Mouse (Mus musculus): ENCODE measurements at regions not wholly inside any gene's neighbourhood (a gene's known extent, or its start where the extent isn't known, plus 50 kb on each side); places are given as distances from the start of the nearest gene placed in this dataset.

- Histone ChIP-seq H3K9me3 (replicated peaks) (no peaks in the 10 kb centered on the region), H3K9ac (no peak overlapping the region), H3K4me3 (replicated peaks) (no peak overlapping the region), H3K27ac (replicated peaks) (no peak overlapping the region), H3K36me3 (replicated peaks) (no peaks in the 10 kb centered on the region), H3K4me2 (no peak overlapping the region), H3K4me1 (replicated peaks) (no peaks in the 10 kb centered on the region), H3K27me3 (no peaks in the 10 kb centered on the region)
- 45% methylated on average over 4 of the region's 4 CpGs for WGBS (ENCODE audit: insufficient replicate concordance)
- no peak for ATAC-seq (ENCODE audit: insufficient read depth)
Observed at GRCm38 (mm10) chr4:12287079-12287686, 115.4 kb upstream of the Fam92a start.

DNA sequence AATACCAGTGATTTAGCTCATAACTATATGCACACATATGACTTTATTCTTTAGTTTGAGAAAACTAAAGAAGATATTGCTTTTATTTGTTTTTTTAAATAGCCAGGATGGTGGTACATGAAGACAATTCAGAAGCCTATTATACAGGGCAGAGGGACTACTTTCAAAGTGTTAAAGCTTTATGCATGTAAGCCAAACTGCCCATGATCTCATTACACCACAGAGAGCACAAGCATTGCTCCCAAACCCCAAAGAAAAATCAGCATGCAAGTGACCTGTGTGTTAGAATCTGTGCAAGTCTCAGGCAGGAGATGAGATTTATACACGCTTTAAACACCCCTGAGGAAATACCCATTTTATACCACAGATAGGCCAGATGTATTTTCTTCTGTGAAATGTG lies 114.6 kb upstream of the Fam92a start:
- H3K9ac ChIP-seq, result no peak overlapping the region
- H3K27ac ChIP-seq (replicated peaks), result no peak overlapping the region
- H3K27me3 ChIP-seq, result no peaks in the 10 kb centered on the region
- no peak overlapping the region for H3K4me2 ChIP-seq
- no peaks in the 10 kb centered on the region for H3K9me3 ChIP-seq (replicated peaks)
- H3K36me3 ChIP-seq (replicated peaks), result no peaks in the 10 kb centered on the region
- no peak overlapping the region for H3K4me3 ChIP-seq (replicated peaks)
- 54% methylated on average over 1 of the region's 1 CpGs for WGBS (ENCODE audit: insufficient replicate concordance)
- no peak for ATAC-seq (ENCODE audit: insufficient read depth)
- H3K4me1 ChIP-seq (replicated peaks), result no peaks in the 10 kb centered on the region

DNA sequence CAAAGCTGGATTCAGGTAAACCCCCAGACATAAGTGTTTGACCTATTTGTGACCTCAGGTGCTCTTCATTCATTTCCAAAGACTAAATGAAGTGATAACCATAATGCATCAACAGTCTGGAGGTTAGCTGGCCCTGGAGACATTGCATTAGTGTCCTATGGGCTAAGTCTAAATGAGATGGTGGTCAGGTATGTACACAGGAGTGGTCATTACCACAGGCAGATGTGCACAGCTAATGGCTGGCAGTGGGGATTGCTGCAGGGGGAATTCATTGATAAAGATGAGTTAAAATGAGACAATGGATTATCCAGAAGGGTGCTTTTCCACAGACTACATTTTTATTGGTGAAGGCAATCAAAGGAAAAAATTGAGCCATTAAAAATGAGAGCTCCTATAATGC lies 114.2 kb upstream of the Fam92a start:
- H3K4me2 ChIP-seq, result no peak overlapping the region
- no peak for ATAC-seq (ENCODE audit: insufficient read depth)
- H3K27me3 ChIP-seq, result no peaks in the 10 kb centered on the region
- no peak overlapping the region for H3K4me3 ChIP-seq (replicated peaks)
- no peak overlapping the region for H3K27ac ChIP-seq (replicated peaks)
- no peak overlapping the region for H3K9ac ChIP-seq
- no peaks in the 10 kb centered on the region for H3K36me3 ChIP-seq (replicated peaks)
- no peaks in the 10 kb centered on the region for H3K4me1 ChIP-seq (replicated peaks)
- H3K9me3 ChIP-seq (replicated peaks), result no peaks in the 10 kb centered on the region

DNA sequence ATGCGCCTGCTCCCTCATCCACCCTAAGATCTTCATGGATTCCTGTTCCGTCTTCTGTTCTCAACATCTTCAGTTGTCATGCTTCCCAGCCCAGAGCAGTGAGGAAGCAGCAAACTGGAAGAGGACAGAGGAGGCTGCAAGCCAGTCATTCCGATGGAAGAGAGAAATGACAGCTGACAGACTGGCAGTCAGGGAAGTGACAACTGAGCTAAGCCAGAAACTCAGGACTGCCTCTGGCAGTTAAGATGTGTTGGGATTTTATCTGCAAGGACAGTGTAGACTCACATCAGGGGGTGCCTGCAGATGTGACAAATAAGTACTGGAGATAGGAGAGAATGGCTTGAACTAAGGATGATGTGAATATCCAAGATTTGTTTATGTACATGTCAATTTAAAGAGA lies 106.1 kb upstream of the Fam92a start:
- no peak overlapping the region for H3K4me2 ChIP-seq
- H3K4me3 ChIP-seq (replicated peaks), result no peak overlapping the region
- H3K27me3 ChIP-seq, result no peaks in the 10 kb centered on the region
- H3K9me3 ChIP-seq (replicated peaks), result no peaks in the 10 kb centered on the region
- H3K36me3 ChIP-seq (replicated peaks), result no peaks in the 10 kb centered on the region
- H3K4me1 ChIP-seq (replicated peaks), result no peaks in the 10 kb centered on the region
- 48% methylated on average over 3 of the region's 3 CpGs for WGBS (ENCODE audit: insufficient replicate concordance)
- no peak overlapping the region for H3K9ac ChIP-seq
- no peak for ATAC-seq (ENCODE audit: insufficient read depth)
- H3K27ac ChIP-seq (replicated peaks), result no peak overlapping the region

- WGBS (ENCODE audit: insufficient replicate concordance), result 62% methylated on average over 6 of the region's 6 CpGs
Observed at GRCm38 (mm10) chr4:12273369-12273768, 101.6 kb upstream of the Fam92a start.

DNA sequence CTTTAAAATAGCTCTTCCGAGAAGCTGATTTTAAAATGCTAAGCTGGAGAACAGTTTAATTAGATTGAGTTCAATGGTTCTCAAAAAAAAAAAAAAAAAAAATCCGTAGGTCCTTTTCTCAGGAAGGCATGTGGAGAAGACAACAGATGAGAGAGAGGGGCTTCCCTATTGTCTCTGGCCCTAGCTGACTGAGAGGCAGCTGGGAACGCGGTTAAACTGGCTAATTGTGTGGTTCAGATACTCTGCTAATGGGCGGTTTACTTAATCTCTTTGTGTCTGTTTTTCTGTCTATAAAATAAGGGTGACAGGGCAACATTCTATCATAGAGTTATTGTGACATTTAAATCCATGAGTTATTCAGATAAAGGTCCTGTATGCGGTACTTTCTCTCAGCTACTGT lies 101.1 kb upstream of the Fam92a start:
- Histone ChIP-seq H3K4me3 (replicated peaks) (no peak overlapping the region), H3K36me3 (replicated peaks) (no peaks in the 10 kb centered on the region), H3K27ac (replicated peaks) (no peak overlapping the region), H3K9ac (no peak overlapping the region), H3K27me3 (no peaks in the 10 kb centered on the region), H3K4me1 (replicated peaks) (no peaks in the 10 kb centered on the region), H3K9me3 (replicated peaks) (no peaks in the 10 kb centered on the region), H3K4me2 (no peak overlapping the region)
- ATAC-seq (ENCODE audit: insufficient read depth), result no peak
- WGBS (ENCODE audit: insufficient replicate concordance), result 61% methylated on average over 6 of the region's 6 CpGs

More at GRCm38 (mm10) chr4:12273369-12273768, 101.6 kb upstream of the Fam92a start:
- no peaks in the 10 kb centered on the region for H3K36me3 ChIP-seq (replicated peaks)
- no peak overlapping the region for H3K27ac ChIP-seq (replicated peaks)
- H3K4me2 ChIP-seq, result no peak overlapping the region
- no peak for ATAC-seq (ENCODE audit: insufficient read depth)
- H3K27me3 ChIP-seq, result no peaks in the 10 kb centered on the region
- H3K4me3 ChIP-seq (replicated peaks), result no peak overlapping the region
- H3K9ac ChIP-seq, result no peak overlapping the region
- H3K4me1 ChIP-seq (replicated peaks), result no peaks in the 10 kb centered on the region
- H3K9me3 ChIP-seq (replicated peaks), result no peaks in the 10 kb centered on the region

DNA sequence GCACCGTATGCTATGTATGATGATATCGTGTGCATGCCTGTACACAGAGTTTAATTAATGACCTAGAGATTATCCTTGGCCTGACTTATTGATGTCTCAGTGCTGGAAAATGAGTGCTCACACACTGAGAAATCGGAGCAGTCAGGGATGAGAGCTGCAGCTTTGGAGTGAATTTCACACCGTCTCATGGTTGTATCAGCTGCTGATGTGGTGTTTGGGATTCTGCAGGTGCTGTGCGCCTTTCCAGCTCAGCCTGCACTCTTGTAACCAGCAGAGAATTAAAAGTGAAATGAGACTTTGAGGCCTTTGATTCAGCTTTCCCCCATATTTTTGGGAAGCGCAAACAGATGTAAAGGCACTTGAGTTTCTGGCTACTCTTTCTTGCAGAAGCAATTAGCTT lies 100.6 kb upstream of the Fam92a start:
- 72% methylated on average over 6 of the region's 6 CpGs for whole genome bisulfite sequencing (ENCODE audit: insufficient replicate concordance)
- H3K36me3 ChIP-seq (replicated peaks), result no peaks in the 10 kb centered on the region
- H3K4me3 ChIP-seq (replicated peaks), result no peak overlapping the region
- H3K27me3 ChIP-seq, result no peaks in the 10 kb centered on the region
- no peak overlapping the region for H3K27ac ChIP-seq (replicated peaks)
- no peaks in the 10 kb centered on the region for H3K9me3 ChIP-seq (replicated peaks)
- no peaks in the 10 kb centered on the region for H3K4me1 ChIP-seq (replicated peaks)
- H3K4me2 ChIP-seq, result no peak overlapping the region
- ATAC-seq (ENCODE audit: insufficient read depth), result no peak
- H3K9ac ChIP-seq, result no peak overlapping the region

DNA sequence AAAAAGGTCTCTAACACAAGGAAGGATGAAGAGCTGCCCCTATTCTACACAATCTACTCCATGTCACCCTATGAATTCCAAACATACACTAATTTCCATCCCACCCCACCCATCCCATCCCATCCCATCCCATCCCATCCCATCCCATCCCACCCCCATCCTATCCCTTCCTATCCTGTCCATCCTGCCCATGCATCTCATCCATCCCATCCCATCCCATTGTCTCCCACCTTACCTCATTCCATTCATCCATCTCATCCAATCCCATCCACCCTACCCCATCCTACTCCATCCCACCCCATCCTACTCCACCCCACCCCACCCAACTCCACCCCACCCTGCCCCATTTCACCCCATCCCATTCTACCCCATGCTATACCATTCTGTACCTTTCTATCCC lies 91.9 kb upstream of the Fam92a start:
- H3K4me1 ChIP-seq (replicated peaks), result no peaks in the 10 kb centered on the region
- H3K4me3 ChIP-seq (replicated peaks), result no peak overlapping the region
- no peak overlapping the region for H3K27ac ChIP-seq (replicated peaks)
- H3K9ac ChIP-seq, result no peak overlapping the region
- no peak overlapping the region for H3K4me2 ChIP-seq
- ATAC-seq (ENCODE audit: insufficient read depth), result no peak
- no peaks in the 10 kb centered on the region for H3K27me3 ChIP-seq
- H3K36me3 ChIP-seq (replicated peaks), result no peaks in the 10 kb centered on the region
- H3K9me3 ChIP-seq (replicated peaks), result no peaks in the 10 kb centered on the region

DNA sequence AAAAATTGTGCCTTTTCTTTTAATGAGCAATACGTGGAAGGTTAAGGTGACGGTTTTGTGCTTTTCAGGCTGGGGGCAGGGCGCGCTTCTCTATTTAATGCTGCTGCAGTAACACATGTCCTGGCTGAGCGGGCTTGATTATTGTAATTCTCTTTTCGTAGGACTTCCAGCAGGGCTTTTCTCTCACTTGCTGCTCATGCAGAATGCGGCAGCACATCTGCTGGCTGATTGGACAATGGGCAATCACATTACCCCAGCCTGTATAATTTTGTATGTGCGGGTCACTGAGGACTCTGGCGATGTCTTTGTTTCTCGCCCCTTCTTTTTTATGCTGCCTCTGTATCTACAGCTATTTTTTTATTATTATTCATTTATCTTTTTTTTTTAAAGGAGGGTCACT lies 91.4 kb upstream of the Fam92a start:
- Histone ChIP-seq H3K27ac (replicated peaks) (no peak overlapping the region), H3K9ac (no peak overlapping the region), H3K9me3 (replicated peaks) (no peaks in the 10 kb centered on the region), H3K4me3 (replicated peaks) (no peak overlapping the region), H3K27me3 (no peaks in the 10 kb centered on the region), H3K4me2 (no peak overlapping the region), H3K36me3 (replicated peaks) (no peaks in the 10 kb centered on the region), H3K4me1 (replicated peaks) (no peaks in the 10 kb centered on the region)
- WGBS (ENCODE audit: insufficient replicate concordance), result 77% methylated on average over 10 of the region's 10 CpGs
- ATAC-seq (ENCODE audit: insufficient read depth), result no peak

GRCm38 (mm10) chr4:12247994-12248393 lies 76.2 kb upstream of the Fam92a start:
- Histone ChIP-seq H3K9ac (no peak overlapping the region), H3K36me3 (replicated peaks) (no peaks in the 10 kb centered on the region), H3K9me3 (replicated peaks) (no peaks in the 10 kb centered on the region), H3K4me1 (replicated peaks) (no peaks in the 10 kb centered on the region), H3K27ac (replicated peaks) (no peak overlapping the region), H3K27me3 (no peaks in the 10 kb centered on the region), H3K4me2 (no peak overlapping the region), H3K4me3 (replicated peaks) (no peak overlapping the region)
- no peak for ATAC-seq (ENCODE audit: insufficient read depth)

- no peaks in the 10 kb centered on the region for H3K36me3 ChIP-seq (replicated peaks)
- H3K4me2 ChIP-seq, result no peak overlapping the region
- no peak overlapping the region for H3K9ac ChIP-seq
- no peaks in the 10 kb centered on the region for H3K4me1 ChIP-seq (replicated peaks)
- H3K27me3 ChIP-seq, result no peaks in the 10 kb centered on the region
- H3K27ac ChIP-seq (replicated peaks), result no peak overlapping the region
- H3K9me3 ChIP-seq (replicated peaks), result no peaks in the 10 kb centered on the region
- H3K4me3 ChIP-seq (replicated peaks), result no peak overlapping the region
- ATAC-seq (ENCODE audit: insufficient read depth), result no peak
- 62% methylated on average over 4 of the region's 4 CpGs for WGBS (ENCODE audit: insufficient replicate concordance)
Observed at GRCm38 (mm10) chr4:12246595-12246994, 74.8 kb upstream of the Fam92a start.

GRCm38 (mm10) chr4:12240941-12241571 lies 69.2 kb upstream of the Fam92a start:
- ATAC-seq (ENCODE audit: insufficient read depth), result no peak
- no peak overlapping the region for H3K27ac ChIP-seq (replicated peaks)
- H3K27me3 ChIP-seq, result no peaks in the 10 kb centered on the region
- H3K4me2 ChIP-seq, result no peak overlapping the region
- no peak overlapping the region for H3K9ac ChIP-seq
- no peak overlapping the region for H3K4me3 ChIP-seq (replicated peaks)
- no peaks in the 10 kb centered on the region for H3K36me3 ChIP-seq (replicated peaks)
- WGBS (ENCODE audit: insufficient replicate concordance), result 3% methylated on average over 12 of the region's 12 CpGs
- no peaks in the 10 kb centered on the region for H3K9me3 ChIP-seq (replicated peaks)
- no peaks in the 10 kb centered on the region for H3K4me1 ChIP-seq (replicated peaks)

Data from liver, embryonic 15.5 days (tissue).